Mouse (Mus musculus) embryonic facial prominence, embryonic 12.5 days (tissue): ENCODE measurements around the gene B230104I21Rik. TPM values are rescaled to one million over a fixed set of nuclear protein-coding genes. Genes with fewer than 3 reads are reported as not detected.
A peak's percentile ranks its signal among the peaks of the same experiment; 100 is the strongest.

Experiments used
- ATAC-seq: fragments of 200-750 bp; cut with Nextera tagmentation; 2 replicates; pipeline ENCODE4 v1.8.0; 2017; ENCODE audit not compliant: insufficient number of reproducible peaks, insufficient read depth, low FRiP score, low TSS enrichment
- H3K27ac ChIP-seq: fragments of 300-500 bp; sonication (generic); 2 replicates; pipeline ENCODE4 v1.5.1; 2016; ENCODE audit warnings: mild to moderate bottlenecking
- H3K27me3 ChIP-seq: fragments of 300-500 bp; sonication (generic); 2 replicates; pipeline ENCODE4 v1.6.1; 2016; ENCODE audit warnings: mild to moderate bottlenecking, moderate library complexity
- H3K36me3 ChIP-seq: fragments of 300-500 bp; sonication (generic); 2 replicates; pipeline ENCODE4 v1.6.1; 2016; ENCODE audit warnings: mild to moderate bottlenecking
- H3K4me1 ChIP-seq: fragments of 300-500 bp; sonication (generic); 2 replicates; pipeline ENCODE4 v1.6.1; 2016
- H3K4me2 ChIP-seq: fragments of 300-500 bp; sonication (generic); replicated peaks from 2 replicates; pipeline ENCODE4 v1.6.1; 2016; ENCODE audit warnings: mild to moderate bottlenecking, moderate library complexity
- H3K4me3 ChIP-seq: fragments of 300-500 bp; sonication (generic); 2 replicates; pipeline ENCODE4 v1.5.1; 2016; ENCODE audit warnings: mild to moderate bottlenecking
- H3K9ac ChIP-seq: fragments of 300-500 bp; sonication (generic); 2 replicates; pipeline ENCODE4 v1.6.1; 2016; ENCODE audit warnings: mild to moderate bottlenecking, moderate library complexity
- H3K9me3 ChIP-seq: fragments of 300-500 bp; sonication (generic); 2 replicates; pipeline ENCODE4 v1.6.1; 2016; ENCODE audit warnings: mild to moderate bottlenecking, moderate library complexity
- WGBS: fragments of 180-500 bp; shearing (Covaris S2); methylation state at CpG from one replicate; pipeline ENCODE4 v1.1.7; 2016; 5-methylcytosine and 5-hydroxymethylcytosine counted together
- polyA plus RNA-seq: library from polyadenylated mRNA; unstranded; fragments of >200 nt; fragmentation: Nextera tagmentation; extraction: Ambion mirVana; gene quantifications from 2 replicates; pipeline ENCODE4 v1.2.1, GENCODE M21; 2016

B230104I21Rik gene
- polyA plus RNA-seq = not detected in 2 replicates

DNA sequence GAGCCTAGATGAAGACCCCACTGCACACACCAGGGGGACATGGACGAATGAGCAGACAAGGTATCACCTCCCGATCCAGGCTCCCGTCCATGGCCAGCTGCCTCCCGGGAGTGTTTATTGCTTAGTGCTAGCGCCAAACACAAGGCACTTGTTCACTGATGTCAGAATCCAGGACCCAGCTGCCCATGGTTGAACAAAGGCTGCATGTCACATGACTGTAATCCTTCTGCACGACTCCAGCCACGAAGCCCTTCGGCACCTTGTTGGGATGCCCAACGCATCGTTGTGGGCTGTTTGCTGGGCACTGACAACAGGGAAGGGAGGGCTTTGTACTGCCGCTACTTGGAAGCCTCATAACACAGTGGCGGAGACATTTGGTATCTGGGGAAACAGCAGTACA, at the start of gene B230104I21Rik:
TSS of gene B230104I21Rik (plus strand) at position 367 of the 400 bp plus-strand sequence.
- ATAC-seq = no peak
- Histone ChIP-seq H3K9ac (peak within 1 kb of the TSS; percentile 15; the same call in 1 of the 2 replicates), H3K27me3 (no peaks in the 10 kb centered on the region), H3K4me2 (peak within 1 kb of the TSS; percentile 28), H3K9me3 (no peaks in the 10 kb centered on the region), H3K4me3 (0 out of 2 replicates have a peak within 1 kb of the TSS, but pooled peaks have one; percentile 10), H3K4me1 (peaks cover 37% of the 10 kb centered on the region), H3K36me3 (peaks cover 15% of the 10 kb centered on the region), H3K27ac (peak within 1 kb of the TSS; percentile 75)
- WGBS = 75% methylated on average over 12 of the region's 12 CpGs

DNA sequence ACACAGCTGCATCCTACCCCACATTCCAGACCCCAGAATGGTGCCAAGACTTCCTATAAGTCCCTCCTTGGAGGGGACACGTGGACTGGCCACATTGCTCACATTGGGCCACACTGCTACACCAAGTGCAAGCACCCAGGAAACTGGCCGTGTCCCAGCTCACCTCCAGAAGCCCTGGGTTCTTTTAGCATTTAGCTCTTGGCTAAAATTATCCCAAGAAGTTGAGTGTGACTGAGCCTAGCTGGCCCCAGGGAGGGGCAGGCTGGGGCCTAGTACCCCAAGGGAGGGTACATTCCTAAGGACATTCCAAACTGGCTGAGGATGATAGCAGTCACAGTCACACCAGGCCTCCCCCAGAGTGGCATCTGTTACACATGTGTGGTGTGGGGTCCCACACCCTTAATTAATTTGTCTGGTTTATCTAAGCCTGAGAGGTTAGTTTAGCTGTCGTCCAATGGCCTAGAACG, 42.2 kb upstream of the B230104I21Rik start:
- Histone ChIP-seq H3K4me2 (no peak overlapping the region), H3K27me3 (peaks cover 5% of the 10 kb centered on the region), H3K9me3 (no peaks in the 10 kb centered on the region), H3K36me3 (no peaks in the 10 kb centered on the region), H3K27ac (no peak overlapping the region), H3K4me3 (no peak overlapping the region), H3K9ac (no peak overlapping the region), H3K4me1 (peaks cover 25% of the 10 kb centered on the region)
- WGBS = 41% methylated on average over 4 of the region's 4 CpGs
- ATAC-seq = no peak

DNA sequence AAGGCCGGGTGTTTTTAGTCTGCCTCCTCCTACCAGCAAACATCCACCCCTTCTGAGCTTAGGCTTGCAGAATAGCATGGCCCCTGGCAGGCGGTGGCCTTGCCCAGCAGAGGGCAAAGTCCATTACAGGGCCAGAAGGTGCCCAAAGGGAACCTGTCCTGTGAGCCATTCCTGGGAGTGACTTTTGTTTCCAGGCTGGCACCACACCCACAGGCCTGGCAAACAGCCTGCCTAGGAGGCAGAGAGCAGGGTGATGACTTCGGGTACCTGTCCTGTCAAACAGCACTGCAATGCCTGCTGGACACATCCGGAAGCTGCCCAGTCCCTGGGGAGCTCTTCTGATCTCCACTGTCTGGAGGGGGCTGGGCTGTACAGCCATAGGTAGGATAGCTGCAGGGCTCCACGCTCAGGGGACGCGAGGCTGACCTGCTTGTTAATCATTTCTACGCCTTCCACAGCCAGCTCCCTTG, 41.6 kb upstream of the B230104I21Rik start:
- Histone ChIP-seq H3K4me2 (no peak overlapping the region), H3K9ac (no peak overlapping the region), H3K4me1 (peaks cover 25% of the 10 kb centered on the region), H3K4me3 (no peak overlapping the region), H3K36me3 (no peaks in the 10 kb centered on the region), H3K27me3 (peaks cover 11% of the 10 kb centered on the region), H3K9me3 (no peaks in the 10 kb centered on the region), H3K27ac (peak overlapping the region; percentile 54; the same call in 1 of the 2 replicates)
- 35% methylated on average over 8 of the region's 8 CpGs for WGBS
- no peak for ATAC-seq

DNA sequence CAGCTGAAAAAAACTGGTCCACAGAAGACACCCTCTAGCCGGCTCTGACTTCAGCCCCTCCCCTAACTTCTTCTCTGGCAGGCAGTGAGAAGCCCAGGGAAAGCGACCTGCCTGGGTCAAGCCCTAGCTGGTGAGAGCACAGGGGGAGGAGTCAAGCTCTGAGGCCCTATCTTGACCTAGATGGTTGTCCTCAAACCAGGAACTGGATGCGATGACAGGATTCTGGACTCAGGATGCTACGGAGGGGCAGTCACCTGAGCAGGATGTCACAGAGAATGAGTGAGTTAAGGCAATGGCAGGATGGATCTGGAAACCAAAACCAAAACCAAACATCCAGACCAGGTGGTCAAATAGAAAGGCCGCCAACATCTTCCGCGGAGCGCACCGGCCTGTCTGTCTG, 38.2 kb upstream of the B230104I21Rik start:
- Histone ChIP-seq H3K4me1 (peaks cover 32% of the 10 kb centered on the region), H3K4me2 (no peak overlapping the region), H3K9me3 (no peaks in the 10 kb centered on the region), H3K4me3 (no peak overlapping the region), H3K27ac (no peak overlapping the region), H3K27me3 (peaks cover 33% of the 10 kb centered on the region), H3K36me3 (no peaks in the 10 kb centered on the region), H3K9ac (no peak overlapping the region)
- ATAC-seq = no peak
- 33% methylated on average over 9 of the region's 9 CpGs for WGBS

DNA sequence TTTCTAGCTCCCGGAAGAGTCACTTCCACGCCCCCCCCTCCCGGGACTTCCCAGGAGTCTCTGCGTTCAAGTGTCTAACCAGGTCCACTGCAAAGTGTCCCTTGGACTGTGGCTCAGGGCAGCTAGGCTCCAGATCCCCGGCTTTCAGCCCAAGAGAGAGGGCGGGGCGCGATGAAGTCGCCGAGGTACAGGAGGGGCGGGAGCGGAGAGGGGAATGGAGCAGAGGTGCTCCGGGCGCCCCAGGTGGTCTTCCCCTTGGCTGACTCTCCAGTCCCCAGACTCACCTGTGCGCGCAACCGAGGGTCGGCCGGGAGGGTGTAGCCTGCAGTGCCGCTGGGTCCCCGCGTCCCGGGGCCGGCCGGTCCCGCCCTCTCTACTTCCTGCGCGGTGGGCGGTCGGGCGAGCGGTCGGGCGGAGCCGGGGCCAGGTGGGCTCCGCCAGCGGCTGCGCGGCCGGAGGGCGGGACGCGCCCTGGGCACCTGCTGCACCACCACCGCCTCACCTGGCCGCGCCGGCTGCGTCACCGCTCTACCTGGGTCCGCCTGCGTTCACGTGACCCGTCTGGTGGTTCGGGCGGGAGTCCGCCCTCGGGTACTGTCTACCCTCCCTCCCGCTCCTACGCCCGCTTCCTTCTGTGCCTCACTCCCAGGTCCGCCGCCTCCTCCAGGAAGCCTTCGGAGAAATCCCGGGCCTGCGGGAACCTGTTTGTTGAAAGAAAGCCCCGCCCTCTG, 36.2 kb upstream of the B230104I21Rik start:
- under 1% methylated on average over 64 of the region's 66 CpGs for WGBS
- no peak overlapping the region for H3K27ac ChIP-seq

DNA sequence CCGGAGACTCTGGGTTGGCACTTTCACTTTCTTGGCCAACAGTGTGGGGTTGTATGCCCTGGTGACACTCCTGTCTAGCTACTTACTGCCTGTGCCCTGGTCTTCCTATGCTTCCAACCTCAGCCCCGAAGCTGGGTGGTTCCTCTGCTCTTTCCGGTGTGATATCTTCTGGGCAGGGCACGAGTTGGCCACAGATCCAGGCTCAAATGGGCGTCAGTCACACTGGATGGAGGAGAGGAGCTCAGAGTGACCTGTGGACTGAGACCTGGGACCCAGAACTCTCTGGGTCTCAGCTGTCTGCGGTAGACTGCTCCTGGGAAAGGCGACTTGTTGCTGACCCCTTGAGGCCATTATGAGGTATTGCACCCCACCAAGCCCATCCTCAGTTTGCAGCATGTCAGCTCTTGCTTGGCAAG, 34.5 kb upstream of the B230104I21Rik start, which contains the start of gene Arhgef16:
TSS of gene Arhgef16 (minus strand) at position 211 of the 416 bp plus-strand sequence.
- Histone ChIP-seq H3K4me3 (no peak within 1 kb of the TSS), H3K27me3 (peaks cover 33% of the 10 kb centered on the region), H3K4me2 (no peak within 1 kb of the TSS), H3K36me3 (no peaks in the 10 kb centered on the region), H3K27ac (no peak within 1 kb of the TSS), H3K9me3 (no peaks in the 10 kb centered on the region), H3K9ac (no peak within 1 kb of the TSS), H3K4me1 (peaks cover 15% of the 10 kb centered on the region; the same call in 1 of the 2 replicates)
- WGBS = 25% methylated on average over 7 of the region's 7 CpGs
- ATAC-seq = no peak

More for the DNA sequence above, 36.2 kb upstream of the B230104I21Rik start:
- Histone ChIP-seq H3K27me3 (peaks cover 33% of the 10 kb centered on the region), H3K4me2 (peak overlapping the region; percentile 96), H3K4me3 (peak overlapping the region; percentile 55), H3K36me3 (no peaks in the 10 kb centered on the region), H3K9me3 (no peaks in the 10 kb centered on the region), H3K4me1 (peaks cover 16% of the 10 kb centered on the region; the same call in 1 of the 2 replicates), H3K9ac (peak overlapping the region; percentile 55)
- ATAC-seq = peak; percentile 42; the same call in 1 of the 2 replicates

DNA sequence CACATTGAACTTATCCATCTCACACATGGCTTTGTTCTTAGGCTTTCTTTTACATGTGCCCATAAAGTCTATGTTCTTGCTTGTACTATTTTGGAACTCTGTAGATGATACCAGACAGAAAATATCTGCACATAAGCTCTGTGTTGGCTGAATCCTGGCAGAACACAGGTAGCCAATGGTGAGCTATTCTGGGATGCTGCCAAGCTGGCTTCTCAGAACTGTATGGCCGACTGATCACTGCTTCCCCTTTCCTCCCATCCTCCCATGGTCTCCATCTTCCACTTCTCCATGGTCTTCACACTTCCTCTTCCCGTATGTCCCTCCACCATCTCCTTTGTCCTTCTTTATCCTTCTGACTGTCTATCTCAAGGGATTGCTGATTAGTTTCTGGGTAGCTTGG, 26.8 kb upstream of the B230104I21Rik start:
- no peak overlapping the region for H3K4me3 ChIP-seq
- H3K27ac ChIP-seq = no peak overlapping the region
- H3K9me3 ChIP-seq = no peaks in the 10 kb centered on the region
- 76% methylated on average over 2 of the region's 2 CpGs for WGBS
- no peaks in the 10 kb centered on the region for H3K4me1 ChIP-seq
- H3K9ac ChIP-seq = no peak overlapping the region
- no peak overlapping the region for H3K4me2 ChIP-seq
- no peak for ATAC-seq
- H3K36me3 ChIP-seq = no peaks in the 10 kb centered on the region
- no peaks in the 10 kb centered on the region for H3K27me3 ChIP-seq

DNA sequence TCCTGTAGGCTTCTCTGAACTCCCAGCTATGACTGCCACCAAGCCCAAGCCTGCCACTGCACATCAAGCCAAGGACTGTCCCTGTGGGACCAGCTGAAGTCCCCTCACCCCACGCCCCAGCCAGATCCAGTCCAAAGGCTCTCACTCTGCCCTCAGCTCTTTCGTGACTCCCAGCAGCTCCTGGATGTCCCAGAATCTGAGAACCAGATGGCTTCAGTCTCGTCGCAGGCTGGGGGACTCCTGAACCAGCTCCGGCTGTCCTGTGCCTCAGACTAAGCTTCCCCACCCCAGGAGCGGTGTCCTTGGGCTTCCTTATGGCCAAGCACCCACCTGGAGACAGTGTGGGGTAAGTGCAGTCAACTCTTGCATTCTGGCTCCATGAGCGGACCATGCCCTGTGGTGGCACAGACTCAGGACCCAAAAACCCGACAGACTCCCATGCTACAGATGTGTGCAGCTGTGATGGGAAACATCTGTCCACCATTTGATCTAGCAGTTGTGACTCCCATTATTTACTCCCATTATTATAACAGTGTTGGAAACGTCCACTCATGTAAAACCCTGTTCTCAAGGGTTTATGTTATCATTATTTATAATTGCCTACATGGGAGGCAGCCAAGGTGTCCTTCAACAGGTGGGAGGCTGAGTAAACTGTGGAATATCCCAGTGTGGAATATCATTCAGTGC, 25.2 kb upstream of the B230104I21Rik start:
- H3K9ac ChIP-seq = no peak overlapping the region
- H3K4me3 ChIP-seq = no peak overlapping the region
- no peaks in the 10 kb centered on the region for H3K27me3 ChIP-seq
- no peaks in the 10 kb centered on the region for H3K4me1 ChIP-seq
- H3K27ac ChIP-seq = no peak overlapping the region
- H3K4me2 ChIP-seq = no peak overlapping the region
- no peaks in the 10 kb centered on the region for H3K36me3 ChIP-seq
- no peak for ATAC-seq
- WGBS = 68% methylated on average over 9 of the region's 9 CpGs
- no peaks in the 10 kb centered on the region for H3K9me3 ChIP-seq

DNA sequence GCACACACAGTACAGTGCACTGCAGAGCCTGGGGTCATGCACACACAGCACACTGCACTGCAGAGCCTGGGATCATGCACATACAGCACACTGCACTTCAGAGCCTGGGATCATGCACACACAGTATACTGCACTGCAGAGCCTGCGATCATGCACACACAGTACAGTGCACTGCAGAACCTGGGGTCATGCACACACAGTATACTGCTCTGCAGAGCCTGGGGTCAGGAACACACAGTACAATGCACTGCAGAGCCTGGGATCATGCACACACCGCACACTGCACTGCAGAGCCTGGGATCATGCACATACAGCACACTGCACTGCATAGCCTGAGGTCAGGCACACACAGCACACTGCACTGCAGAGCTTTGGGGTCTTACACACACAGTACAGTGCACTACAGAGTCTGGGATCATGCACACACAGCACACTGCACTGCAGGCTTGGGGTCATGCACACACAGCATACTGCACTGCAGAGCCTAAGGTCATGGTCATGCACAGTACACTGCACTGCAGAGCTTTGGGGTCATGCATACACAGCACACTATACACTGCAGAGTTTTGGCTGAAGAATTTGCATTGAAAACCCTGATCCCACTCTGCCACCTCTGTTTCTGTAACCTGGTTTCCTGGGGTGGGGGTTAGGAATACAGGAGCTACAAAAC, 23.6 kb upstream of the B230104I21Rik start:
- H3K4me2 ChIP-seq = no peak overlapping the region
- no peaks in the 10 kb centered on the region for H3K4me1 ChIP-seq
- no peak overlapping the region for H3K4me3 ChIP-seq
- H3K36me3 ChIP-seq = no peaks in the 10 kb centered on the region
- no peak overlapping the region for H3K9ac ChIP-seq
- ATAC-seq = peak; percentile 64
- H3K9me3 ChIP-seq = no peaks in the 10 kb centered on the region
- H3K27ac ChIP-seq = peak overlapping the region; percentile 77
- WGBS = 86% methylated on average over 2 of the region's 2 CpGs
- H3K27me3 ChIP-seq = no peaks in the 10 kb centered on the region

DNA sequence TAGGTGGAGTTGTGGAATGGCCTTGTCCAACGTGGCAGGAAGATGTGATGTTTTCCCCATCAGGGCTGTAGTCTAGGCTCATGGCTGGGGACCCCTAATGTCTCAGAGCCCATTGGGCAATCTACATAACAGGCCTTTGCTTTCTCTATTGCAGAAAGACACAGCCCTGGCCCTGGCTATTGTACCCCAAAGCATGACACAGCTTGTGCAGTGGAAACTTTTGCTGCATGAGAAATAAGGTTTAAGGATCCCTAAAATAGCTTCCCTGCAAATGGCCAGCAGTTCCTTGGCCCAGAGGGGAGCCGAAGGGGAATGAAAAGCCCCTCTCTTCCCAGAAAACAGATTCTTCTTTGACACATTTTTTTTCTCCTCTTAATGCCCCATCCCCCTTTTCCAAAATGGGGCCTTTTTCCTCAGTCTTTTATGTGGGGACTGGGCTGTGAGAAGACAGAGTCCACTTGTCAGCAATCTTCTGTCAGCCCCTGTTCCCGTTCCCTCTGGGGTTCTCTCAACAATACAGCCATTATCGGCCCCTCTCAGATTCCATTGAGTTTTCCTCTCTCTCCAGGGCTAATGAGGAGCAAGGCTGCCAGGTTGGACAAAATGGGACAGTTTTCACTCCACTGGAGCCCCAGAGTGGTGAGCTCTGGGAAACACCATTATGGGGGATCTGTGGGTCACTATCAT, 22.8 kb upstream of the B230104I21Rik start:
- WGBS = 15% methylated on average over 4 of the region's 4 CpGs
- no peaks in the 10 kb centered on the region for H3K27me3 ChIP-seq
- ATAC-seq = peak; percentile 41; the same call in 1 of the 2 replicates
- H3K27ac ChIP-seq = peak overlapping the region; percentile 77
- no peaks in the 10 kb centered on the region for H3K9me3 ChIP-seq
- H3K4me2 ChIP-seq = no peak overlapping the region
- H3K4me3 ChIP-seq = no peak overlapping the region
- H3K9ac ChIP-seq = no peak overlapping the region
- H3K36me3 ChIP-seq = no peaks in the 10 kb centered on the region
- no peaks in the 10 kb centered on the region for H3K4me1 ChIP-seq

DNA sequence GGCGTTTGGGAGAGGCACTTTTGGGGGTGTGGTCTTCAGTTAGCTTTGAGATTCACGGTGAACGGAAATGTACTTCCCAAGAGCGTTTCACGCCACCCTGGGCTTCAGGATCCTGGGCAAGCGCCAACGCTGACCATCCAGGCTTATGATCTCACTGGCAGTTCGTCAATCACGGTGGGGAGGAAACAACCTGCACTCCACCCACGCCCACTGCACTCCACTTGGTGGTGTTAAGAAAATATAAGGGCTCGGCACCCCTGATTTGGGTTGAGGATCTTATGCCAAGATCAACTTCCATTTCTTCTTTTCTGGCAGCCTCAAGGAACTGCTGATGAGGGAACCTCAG, 22.3 kb upstream of the B230104I21Rik start:
- no peak for ATAC-seq
- Histone ChIP-seq H3K9me3 (no peaks in the 10 kb centered on the region), H3K9ac (no peak overlapping the region), H3K27me3 (no peaks in the 10 kb centered on the region), H3K27ac (peak overlapping the region; percentile 54), H3K4me2 (no peak overlapping the region), H3K36me3 (no peaks in the 10 kb centered on the region), H3K4me1 (no peaks in the 10 kb centered on the region), H3K4me3 (no peak overlapping the region)
- WGBS = 53% methylated on average over 11 of the region's 11 CpGs
